In genomic region chr7:113151499-113151898, GRCm38 (mm10) we compare ENCODE assay signal across 10 mouse cellular contexts. TPM values are rescaled to one million over a fixed set of nuclear protein-coding genes. Genes with fewer than 3 reads are reported as not detected.
A peak's percentile ranks its signal among the peaks of the same experiment; 100 is the strongest.
DNase-seq lines count a peak whose midpoint lies in the region; ATAC-seq and TF ChIP-seq lines count a peak whose summit lies in the region.
"Had no signal": no experiment of that assay in that cellular context is flagged by ENCODE, and none has a peak within 500 bp of the region (broad histone marks: within the 10 kb centered on the region; RNA-seq: fewer than 3 reads in every experiment).

No protein-coding gene starts in this region.

- H3K36me3 ChIP-seq in kidney, embryonic 14.5 days (ENCODE audit: control insufficient read depth, insufficient read depth, low read length): no peaks in the 10 kb centered on the region
- H3K36me3 ChIP-seq in CH12.LX (replicated peaks in 1 of 2; ENCODE audit: control insufficient read depth in 1 of 2, insufficient read depth in 1 of 2, low read length in 1 of 2): no peaks in the 10 kb centered on the region
- no peaks in the 10 kb centered on the region for H3K36me3 ChIP-seq in heart, postnatal 0 days (replicated peaks; ENCODE audit: control insufficient read depth, insufficient read depth, low read length)
- H3K36me3 ChIP-seq: G1E; midbrain, embryonic 13.5 days had no signal

- in situ Hi-C loops in CH12.LX (cut with MboI; ENCODE audit: low pct_ligation_motif_present, low pct_unique_long_range_greater_than_20kb, low sequenced_read_pairs): no loop called here

- peaks cover 4% of the 10 kb centered on the region; the same call in 1 of the 2 replicates for H3K4me1 ChIP-seq in kidney, embryonic 14.5 days (ENCODE audit: control insufficient read depth, insufficient read depth, low read length)
- H3K4me1 ChIP-seq in CH12.LX (ENCODE audit: control insufficient read depth in 1 of 2, insufficient read depth in 2 of 2): peaks cover 8 to 24% of the 10 kb centered on the region in 2 experiments; a peak in 3 of 4 replicates
- peaks cover 3% of the 10 kb centered on the region for H3K4me1 ChIP-seq in cortical plate, adult 2 months (ENCODE audit: control insufficient read depth, insufficient read depth, low read length)
- H3K4me1 ChIP-seq in heart, postnatal 0 days (ENCODE audit: control insufficient read depth, insufficient read depth): peaks cover 16% of the 10 kb centered on the region; the same call in 1 of the 2 replicates

- TF ChIP-seq CTCF in CH12.LX (conservative IDR thresholded peaks at IDR 0.05 in 1 of 2, IDR thresholded peaks at IDR 0.05 in 1 of 2; ENCODE audit: low read depth in 2 of 2, low read length in 2 of 2): no peak
- no peak for TF ChIP-seq CTCF in cortical plate, adult 2 months (IDR thresholded peaks at IDR 0.05; ENCODE audit: extremely low read depth, insufficient read depth, low read length)
- no peak for TF ChIP-seq CTCF in heart, postnatal 0 days (IDR thresholded peaks at IDR 0.05; ENCODE audit: low read depth)

- H3K27me3 ChIP-seq in kidney, embryonic 14.5 days (ENCODE audit: control insufficient read depth, insufficient read depth, low read length): no peaks in the 10 kb centered on the region
- peaks cover 2% of the 10 kb centered on the region for H3K27me3 ChIP-seq in CH12.LX (replicated peaks)
- no peaks in the 10 kb centered on the region for H3K27me3 ChIP-seq in heart, postnatal 0 days (ENCODE audit: control insufficient read depth, insufficient read depth, low read length)

- dilution Hi-C loops in CH12.LX (cut with MboI; ENCODE audit: extremely low pct_ligation_motif_present, extremely low pct_unique_long_range_greater_than_20kb, low sequenced_read_pairs): no loop called here

- no peak for ATAC-seq in kidney, embryonic 14.5 days (ENCODE audit: low FRiP score, low TSS enrichment)
- ATAC-seq in heart, postnatal 0 days (ENCODE audit: insufficient read depth, low read depth): peak; percentile 59
- ATAC-seq: midbrain, embryonic 13.5 days had no signal

- no peak overlapping the region for H3K4me3 ChIP-seq in kidney, embryonic 14.5 days (ENCODE audit: low read length)
- H3K4me3 ChIP-seq in CH12.LX (replicated peaks in 1 of 3; ENCODE audit: low read depth in 2 of 3, low read length in 2 of 3, poor library complexity in 1 of 3): no peak overlapping the region
- H3K4me3 ChIP-seq in cortical plate, adult 2 months (ENCODE audit: insufficient read depth, low read length): no peak overlapping the region
- no peak overlapping the region for H3K4me3 ChIP-seq in heart, postnatal 0 days (ENCODE audit: low read depth, low read length)
- H3K4me3 ChIP-seq: midbrain, embryonic 13.5 days had no signal

- TF ChIP-seq RAD21 in CH12.LX (IDR thresholded peaks at IDR 0.05; ENCODE audit: low read depth, low read length): no peak

- H3K27ac ChIP-seq in kidney, embryonic 14.5 days (ENCODE audit: low read depth, low read length): peak overlapping the region; percentile 13; the same call in 1 of the 2 replicates
- H3K27ac ChIP-seq in CH12.LX (ENCODE audit: insufficient read depth, low read depth): no peak overlapping the region
- peak overlapping the region; percentile 21; the same call in 1 of the 2 replicates for H3K27ac ChIP-seq in cortical plate, adult 2 months (ENCODE audit: insufficient read depth, low read length)
- H3K27ac ChIP-seq in heart, postnatal 0 days (ENCODE audit: low read depth): peak overlapping the region; percentile 76
- H3K27ac ChIP-seq: midbrain, embryonic 13.5 days had no signal

- H3K79me2 ChIP-seq in CH12.LX (replicated peaks; ENCODE audit: control insufficient read depth, extremely low read depth, insufficient read depth, poor library complexity, severe bottlenecking): no peaks in the 10 kb centered on the region

- H3K4me2 ChIP-seq in kidney, embryonic 14.5 days (replicated peaks; ENCODE audit: low read depth, low read length): no peak overlapping the region
- H3K4me2 ChIP-seq in CH12.LX (ENCODE audit: insufficient read depth, low read depth, poor library complexity, severe bottlenecking): no peak overlapping the region
- no peak overlapping the region for H3K4me2 ChIP-seq in heart, postnatal 0 days (ENCODE audit: low read depth, low read length)
- H3K4me2 ChIP-seq: midbrain, embryonic 13.5 days had no signal

- TF ChIP-seq POLR2A in CH12.LX (IDR thresholded peaks at IDR 0.05; ENCODE audit: low read depth, low read length): no peak
- no peak for TF ChIP-seq POLR2A in cortical plate, adult 2 months (IDR thresholded peaks at IDR 0.05; ENCODE audit: extremely low read depth, insufficient read depth, low read length)

- DNase-seq in kidney, adult 9 months: no peak
- no peak for DNase-seq in CH12.LX (ENCODE audit: extremely low read depth)
- peak; percentile 68 for DNase-seq in heart, postnatal 0 days (ENCODE audit: low spot score)
- DNase-seq in cerebellum, adult 9-11 months: no peak
- no peak for DNase-seq in cerebellum, adult 18-20 months
- no peak for DNase-seq in left cerebral cortex, adult 11 months (ENCODE audit: low spot score)

- 40% methylated on average over 6 of the region's 6 CpGs for WGBS in kidney, embryonic 14.5 days
- 21% methylated on average over 6 of the region's 6 CpGs for WGBS in heart, postnatal 0 days

- no peaks in the 10 kb centered on the region for H3K9me3 ChIP-seq in kidney, embryonic 14.5 days (ENCODE audit: control insufficient read depth, low read length)
- H3K9me3 ChIP-seq in CH12.LX (replicated peaks; ENCODE audit: low read length): no peaks in the 10 kb centered on the region
- H3K9me3 ChIP-seq in heart, postnatal 0 days (replicated peaks; ENCODE audit: control insufficient read depth, low read length): no peaks in the 10 kb centered on the region
- H3K9me3 ChIP-seq: G1E; midbrain, embryonic 13.5 days had no signal

- TF ChIP-seq EP300 in CH12.LX (IDR thresholded peaks at IDR 0.05; ENCODE audit: low read length): no peak
- no peak for TF ChIP-seq EP300 in heart, postnatal 0 days (IDR thresholded peaks at IDR 0.05; ENCODE audit: low read depth)

- H3K9ac ChIP-seq in kidney, embryonic 14.5 days (ENCODE audit: low read depth, low read length): no peak overlapping the region
- no peak overlapping the region for H3K9ac ChIP-seq in CH12.LX (ENCODE audit: insufficient read depth, low read depth)
- H3K9ac ChIP-seq in heart, postnatal 0 days (replicated peaks; ENCODE audit: low read depth, low read length): no peak overlapping the region
- H3K9ac ChIP-seq: midbrain, embryonic 13.5 days had no signal

TF ChIP-seq in CH12.LX, 34 proteins besides CTCF, POLR2A, EP300 and RAD21:
- 0 out of 2 replicates have a peak, but pooled peaks have one; percentile 18 for TF ChIP-seq MAFK (IDR thresholded peaks at IDR 0.05; ENCODE audit: insufficient replicate concordance, low read length)
- TF ChIP-seq BHLHE40 (IDR thresholded peaks at IDR 0.05; ENCODE audit: low read depth, low read length): no peak

RNA-seq across cellular contexts. Expression of gene Arntl, which starts 55.8 kb away (rescaled TPM):
- polyA plus RNA-seq in kidney, embryonic 14.5 days (2014; fragmentation: Nextera tagmentation; extraction: Ambion mirVana): 8.0 and 11.2 TPM in 2 replicates
- total RNA-seq in CH12.LX (2012; rRNA removed): 2.5 and 2.6 TPM in 2 replicates
- 4.6 TPM in 2 replicates for total RNA-seq in CH12.LX (2014; rRNA removed)
- 3.2 and 3.3 TPM in 2 replicates for polyA plus RNA-seq in CH12.LX (2012; ENCODE audit: insufficient read length, low read depth)
- polyA plus RNA-seq in cortical plate, adult 2 months (2012; rRNA removed): 30.4 and 34.6 TPM in 2 replicates
- 8.0 and 9.3 TPM in 2 replicates for total RNA-seq in heart, postnatal 0 days (2014; rRNA removed; ENCODE audit: low replicate concordance)
- 3.7 and 4.6 TPM in 2 replicates for polyA plus RNA-seq in heart, postnatal 0 days (2015; fragmentation: Nextera tagmentation; extraction: Ambion mirVana)
